Mouse (Mus musculus) cerebellum, adult 2 months (tissue): ENCODE measurements at regions not wholly inside any gene's neighbourhood (a gene's known extent, or its start where the extent isn't known, plus 50 kb on each side); places are given as distances from the start of the nearest gene placed in this dataset.

Source experiments
- CTCF ChIP-seq: fragments of 200-500 bp; IDR thresholded peaks from 2 replicates; pipeline ENCODE4 v1.5.1; 2011; ENCODE audit warnings: low read depth, mild to moderate bottlenecking, control low read depth, low read length, moderate library complexity, borderline replicate concordance; ENCODE audit not compliant: insufficient read depth
- POLR2A ChIP-seq: fragments of 200-500 bp; IDR thresholded peaks from 2 replicates; pipeline ENCODE4 v1.6.1; 2011; ENCODE audit warnings: low read length, control low read depth, borderline replicate concordance; ENCODE audit not compliant: insufficient read depth

GRCm38 (mm10) chr5:74129636-74130035 lies 61.4 kb upstream of the Usp46 start:
- TF ChIP-seq CTCF: no peak
- no peak for TF ChIP-seq POLR2A
